Mouse (Mus musculus) hindbrain, embryonic 16.5 days (tissue): ENCODE data around the gene Hist2h4. TPM values are rescaled to one million over a fixed set of nuclear protein-coding genes. Genes with fewer than 3 reads are reported as not detected.
"Not testable (repeated sequence)": the region's sequence is repeated elsewhere in the genome, so short reads cannot be mapped to it uniquely, and the experiment has no call there.

Source experiments
- ATAC-seq: fragments of 200-750 bp; cut with Nextera tagmentation; 2 replicates; pipeline ENCODE4 v1.8.0; 2017; ENCODE audit warnings: moderate TSS enrichment, moderate library complexity
- H3K27ac ChIP-seq: fragments of 300-500 bp; sonication (generic); 2 replicates; pipeline ENCODE4 v1.5.1; 2014; ENCODE audit warnings: low read depth, mild to moderate bottlenecking, control low read depth, low read length, moderate library complexity
- H3K27me3 ChIP-seq: fragments of 300-500 bp; sonication (generic); replicated peaks from 2 replicates; pipeline ENCODE4 v1.6.1; 2014; ENCODE audit warnings: low read length; ENCODE audit not compliant: control insufficient read depth, insufficient read depth
- H3K36me3 ChIP-seq: fragments of 300-500 bp; sonication (generic); 2 replicates; pipeline ENCODE4 v1.6.1; 2014; ENCODE audit warnings: mild to moderate bottlenecking, low read length, moderate library complexity, mixed read lengths; ENCODE audit not compliant: control insufficient read depth, insufficient read depth
- H3K4me1 ChIP-seq: fragments of 300-500 bp; sonication (generic); 2 replicates; pipeline ENCODE4 v1.6.1; 2014; ENCODE audit warnings: low read depth, low read length; ENCODE audit not compliant: control insufficient read depth, insufficient read depth
- H3K4me2 ChIP-seq: fragments of 300-500 bp; sonication (generic); 2 replicates; pipeline ENCODE4 v1.6.1; 2014; ENCODE audit warnings: mild to moderate bottlenecking, low read length, control low read depth, moderate library complexity
- H3K4me3 ChIP-seq: fragments of 300-500 bp; sonication (generic); 2 replicates; pipeline ENCODE4 v1.5.1; 2014; ENCODE audit warnings: mild to moderate bottlenecking, low read length, control low read depth, moderate library complexity
- H3K9ac ChIP-seq: fragments of 300-500 bp; sonication (generic); 2 replicates; pipeline ENCODE4 v1.6.1; 2014; ENCODE audit warnings: low read depth, mild to moderate bottlenecking, control low read depth, low read length, moderate library complexity
- H3K9me3 ChIP-seq: fragments of 300-500 bp; sonication (generic); 2 replicates; pipeline ENCODE4 v1.6.1; 2014; ENCODE audit warnings: mild to moderate bottlenecking, low read length, moderate library complexity; ENCODE audit not compliant: control insufficient read depth
- WGBS: fragments of 180-500 bp; shearing (Covaris S2); extraction: QIAGEN DNeasy Blood & Tissue Kit; methylation state at CpG from one replicate; pipeline ENCODE4 v1.1.7; 2014; 5-methylcytosine and 5-hydroxymethylcytosine counted together
- polyA plus RNA-seq: library from polyadenylated mRNA; unstranded; fragments of >200 nt; fragmentation: Nextera tagmentation; extraction: Ambion mirVana; gene quantifications from 2 replicates; pipeline ENCODE4 v1.2.1, GENCODE M21; 2015

The Hist2h4 gene
- polyA plus RNA-seq, 1 experiment from 2014 or later: 2.8 TPM

- Histone ChIP-seq H3K4me1 (no peaks in the 10 kb centered on the region), H3K9ac (no peak overlapping the region), H3K4me2 (no peak overlapping the region), H3K36me3 (no peaks in the 10 kb centered on the region), H3K27ac (no peak overlapping the region), H3K27me3 (no peaks in the 10 kb centered on the region), H3K4me3 (no peak overlapping the region), H3K9me3 (0 out of 2 replicates have a peak, but pooled peaks cover 3% of the 10 kb centered on the region)
- 62% methylated on average over 5 of the region's 5 CpGs for WGBS
- no peak for ATAC-seq
These were observed 30.3 kb upstream of the Hist2h4 start for GRCm38 (mm10) chr3:96293368-96293767.

GRCm38 (mm10) chr3:96292641-96293040, 29.5 kb upstream of the Hist2h4 start:
- Histone ChIP-seq H3K4me3 (no peak overlapping the region), H3K4me2 (no peak overlapping the region), H3K9ac (no peak overlapping the region), H3K27ac (no peak overlapping the region), H3K9me3 (0 out of 2 replicates have a peak, but pooled peaks cover 3% of the 10 kb centered on the region), H3K27me3 (no peaks in the 10 kb centered on the region), H3K4me1 (no peaks in the 10 kb centered on the region), H3K36me3 (no peaks in the 10 kb centered on the region)
- 69% methylated on average over 6 of the region's 6 CpGs for WGBS
- ATAC-seq: no peak

DNA sequence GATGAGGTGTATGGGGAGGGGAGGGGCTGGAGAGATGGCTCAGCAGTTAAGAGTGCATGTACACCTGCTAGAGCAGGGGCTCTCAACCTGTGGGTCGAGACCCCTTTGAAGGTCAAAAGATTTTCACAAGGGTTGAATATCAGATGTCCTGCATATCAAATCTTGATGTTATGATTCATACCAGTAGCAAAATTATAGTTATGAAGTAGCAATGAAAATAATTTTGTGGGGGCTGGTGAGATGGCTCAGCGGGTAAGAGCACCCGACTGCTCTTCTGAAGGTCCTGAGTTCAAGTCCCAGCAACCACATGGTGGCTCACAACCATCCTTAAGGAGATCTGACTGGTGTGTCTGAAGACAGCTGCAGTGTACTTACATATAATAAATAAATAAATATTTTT, 27.6 kb upstream of the Hist2h4 start:
- ATAC-seq, H3K9ac ChIP-seq, H3K4me3 ChIP-seq, H3K4me1 ChIP-seq, H3K9me3 ChIP-seq, H3K36me3 ChIP-seq, H3K27me3 ChIP-seq, H3K4me2 ChIP-seq, H3K27ac ChIP-seq: not testable (repeated sequence)
- WGBS: 93% methylated on average over 3 of the region's 3 CpGs

DNA sequence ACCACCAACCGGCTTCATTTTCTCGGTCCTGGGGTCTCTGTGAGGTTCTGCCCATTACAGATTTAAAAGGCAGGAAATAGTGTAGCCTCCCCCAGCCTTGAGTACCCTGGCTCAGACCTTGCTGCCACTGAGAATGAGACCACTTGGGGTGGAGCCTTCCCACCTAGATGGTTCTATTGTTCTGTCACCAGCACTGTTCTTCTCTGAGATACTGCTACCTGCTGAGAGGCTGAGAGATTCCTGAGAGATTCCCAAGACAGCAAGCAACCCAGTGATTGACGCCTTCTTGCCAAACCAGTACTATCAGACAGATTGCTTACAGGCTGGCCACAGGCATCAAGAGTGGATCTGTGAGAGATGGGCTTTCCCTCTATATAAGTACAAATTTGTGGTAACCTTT, 26.1 kb upstream of the Hist2h4 start:
- Histone ChIP-seq H3K4me3 (no peak overlapping the region), H3K27me3 (0 out of 2 replicates have a peak, but pooled peaks cover 4% of the 10 kb centered on the region), H3K4me2 (no peak overlapping the region), H3K4me1 (no peaks in the 10 kb centered on the region), H3K36me3 (no peaks in the 10 kb centered on the region), H3K9ac (no peak overlapping the region), H3K27ac (no peak overlapping the region), H3K9me3 (no peaks in the 10 kb centered on the region)
- ATAC-seq: no peak
- 77% methylated on average over 3 of the region's 3 CpGs for WGBS

GRCm38 (mm10) chr3:96287334-96287733, 24.2 kb upstream of the Hist2h4 start:
- peaks cover 12% of the 10 kb centered on the region for H3K27me3 ChIP-seq
- H3K27ac ChIP-seq, ATAC-seq, H3K4me3 ChIP-seq, H3K4me1 ChIP-seq, H3K36me3 ChIP-seq, H3K9me3 ChIP-seq, H3K4me2 ChIP-seq, H3K9ac ChIP-seq: not testable (repeated sequence)
- WGBS: 91% methylated on average over 11 of the region's 11 CpGs

- H3K4me2 ChIP-seq: no peak overlapping the region
- H3K4me1 ChIP-seq: no peaks in the 10 kb centered on the region
- no peak for ATAC-seq
- WGBS: 19% methylated on average over 4 of the region's 4 CpGs
- H3K27me3 ChIP-seq: peaks cover 13% of the 10 kb centered on the region
- H3K4me3 ChIP-seq: no peak overlapping the region
- no peaks in the 10 kb centered on the region for H3K36me3 ChIP-seq
- no peak overlapping the region for H3K9ac ChIP-seq
- no peak overlapping the region for H3K27ac ChIP-seq
- H3K9me3 ChIP-seq: no peaks in the 10 kb centered on the region
These were observed 21.3 kb upstream of the Hist2h4 start for GRCm38 (mm10) chr3:96284457-96284856.

DNA sequence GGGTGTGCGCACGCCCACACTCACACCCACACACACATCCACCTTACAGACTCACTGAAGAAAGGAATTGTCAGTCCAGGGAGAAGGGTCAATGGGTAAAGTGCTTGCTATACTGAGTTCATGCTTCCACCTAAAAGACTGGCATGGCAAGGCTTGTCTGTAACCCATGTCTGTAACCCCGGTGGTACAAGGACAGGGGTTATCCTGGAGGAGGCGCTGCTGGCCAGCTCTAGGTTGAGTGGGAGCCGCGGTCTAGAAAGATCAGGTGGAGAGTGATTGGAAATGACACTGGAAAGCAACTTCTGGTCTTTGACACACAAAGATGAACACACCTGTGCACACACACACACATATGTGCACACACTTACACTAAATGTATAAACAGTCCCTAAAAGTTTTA, 17.5 kb upstream of the Hist2h4 start:
- no peaks in the 10 kb centered on the region for H3K4me1 ChIP-seq
- no peak overlapping the region for H3K9ac ChIP-seq
- no peaks in the 10 kb centered on the region for H3K9me3 ChIP-seq
- peaks cover 10% of the 10 kb centered on the region for H3K27me3 ChIP-seq
- 57% methylated on average over 6 of the region's 6 CpGs for WGBS
- no peak overlapping the region for H3K27ac ChIP-seq
- H3K4me3 ChIP-seq: no peak overlapping the region
- no peak for ATAC-seq
- no peak overlapping the region for H3K4me2 ChIP-seq
- H3K36me3 ChIP-seq: no peaks in the 10 kb centered on the region

DNA sequence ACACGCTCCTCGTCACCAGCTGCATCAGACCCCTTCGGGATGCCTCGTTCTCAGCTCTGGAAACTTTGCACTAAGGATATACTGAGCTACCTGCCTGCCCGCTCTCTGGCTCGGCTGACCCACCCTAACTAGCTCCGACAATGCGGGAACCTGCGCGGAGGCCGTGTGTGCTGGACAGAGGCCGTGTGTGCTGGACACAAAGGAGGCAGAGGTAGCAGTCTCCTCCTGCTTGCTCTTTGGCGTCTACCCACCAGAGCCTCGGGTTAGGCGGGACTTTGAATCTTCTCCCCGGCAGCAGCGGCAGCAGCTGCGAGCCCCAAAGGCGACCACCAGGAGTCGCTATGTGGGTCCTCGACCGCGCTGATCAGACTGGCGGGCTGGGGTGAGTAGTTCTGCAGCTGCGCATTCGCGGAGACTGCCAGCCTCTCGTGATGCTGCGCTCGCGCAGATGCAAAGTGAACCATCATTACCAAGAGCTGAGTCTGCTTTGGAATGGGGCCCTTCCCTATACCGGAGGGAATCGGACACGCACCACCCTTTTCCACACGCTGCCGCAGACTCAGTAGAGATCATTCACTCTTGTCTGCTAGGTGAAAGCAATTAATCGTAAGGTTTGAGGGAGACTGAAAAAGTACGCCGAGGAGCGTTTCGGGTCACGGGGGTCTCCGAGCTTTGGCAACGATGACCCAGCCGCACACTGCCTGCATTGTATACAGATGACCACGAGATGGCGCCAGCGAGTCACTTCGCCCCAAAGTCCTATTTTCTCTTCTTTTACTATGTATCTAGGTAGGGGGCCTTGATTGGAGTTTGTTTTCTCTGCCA, 14.9 kb upstream of the Hist2h4 start:
- Histone ChIP-seq H3K4me1 (no peaks in the 10 kb centered on the region), H3K27ac (peak overlapping the region; percentile 88), H3K27me3 (peaks cover 3% of the 10 kb centered on the region), H3K4me3 (peak overlapping the region; percentile 53), H3K9ac (peak overlapping the region; percentile 69), H3K4me2 (peak overlapping the region; percentile 92), H3K36me3 (no peaks in the 10 kb centered on the region), H3K9me3 (no peaks in the 10 kb centered on the region)
- ATAC-seq: peak; percentile 99
- under 1% methylated on average over 49 of the region's 49 CpGs for WGBS

DNA sequence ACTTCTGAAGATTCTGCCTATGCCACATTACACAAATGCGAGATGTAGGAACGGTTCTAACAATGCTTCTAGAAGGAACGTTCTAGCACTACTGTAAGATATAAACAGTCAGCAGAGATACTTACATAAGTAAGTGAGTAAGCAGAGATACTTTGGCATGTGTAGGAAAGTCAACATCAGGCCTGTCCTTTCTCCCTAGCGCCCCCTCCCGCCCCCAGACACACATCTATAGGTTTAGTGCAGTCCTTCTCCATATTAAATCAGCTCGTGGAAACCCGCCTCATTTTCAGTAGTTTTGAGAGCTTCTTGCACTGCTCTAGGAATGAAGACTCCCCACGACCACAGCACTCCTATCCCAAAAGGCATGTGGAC, 14.3 kb upstream of the Hist2h4 start:
- peak overlapping the region; percentile 53 for H3K4me3 ChIP-seq
- peak overlapping the region; percentile 88; the same call in 1 of the 2 replicates for H3K27ac ChIP-seq
- WGBS: 20% methylated on average over 8 of the region's 8 CpGs
- H3K9me3 ChIP-seq: no peaks in the 10 kb centered on the region
- H3K36me3 ChIP-seq: no peaks in the 10 kb centered on the region
- H3K4me1 ChIP-seq: no peaks in the 10 kb centered on the region
- peaks cover 2% of the 10 kb centered on the region; the same call in 1 of the 2 replicates for H3K27me3 ChIP-seq
- ATAC-seq: no peak
- H3K9ac ChIP-seq: peak overlapping the region; percentile 69
- peak overlapping the region; percentile 92 for H3K4me2 ChIP-seq
